Mouse (Mus musculus) forebrain, embryonic 14.5 days (tissue): Measurements from ENCODE around the gene Hs3st4. TPM values are rescaled to one million over a fixed set of nuclear protein-coding genes. Genes with fewer than 3 reads are reported as not detected.

Experiments used
- ATAC-seq: fragments of 200-750 bp; cut with Nextera tagmentation; 2 replicates; pipeline ENCODE4 v1.8.0; 2017; ENCODE audit warnings: mild to moderate bottlenecking, moderate library complexity
- DNase-seq: peaks from one replicate; pipeline ENCODE4 v3.0.0-alpha.2; 2015; ENCODE audit warnings: low spot score
- H3K27ac ChIP-seq: fragments of 300-500 bp; sonication (generic); 2 replicates; pipeline ENCODE4 v1.5.1; 2014; ENCODE audit warnings: low read depth, mild to moderate bottlenecking, control low read depth, low read length, moderate library complexity
- H3K27me3 ChIP-seq: fragments of 300-500 bp; sonication (generic); replicated peaks from 2 replicates; pipeline ENCODE4 v1.6.1; 2014; ENCODE audit warnings: low read length, control low read depth, mixed read lengths; ENCODE audit not compliant: control insufficient read depth, insufficient read depth
- H3K36me3 ChIP-seq: fragments of 300-500 bp; sonication (generic); 2 replicates; pipeline ENCODE4 v1.6.1; 2014; ENCODE audit warnings: low read length, control low read depth; ENCODE audit not compliant: control insufficient read depth, insufficient read depth
- H3K4me1 ChIP-seq: fragments of 300-500 bp; sonication (generic); 2 replicates; pipeline ENCODE4 v1.6.1; 2014; ENCODE audit warnings: antibody characterized with exemption, low read length, control low read depth; ENCODE audit not compliant: control insufficient read depth, insufficient read depth
- H3K4me2 ChIP-seq: fragments of 300-500 bp; sonication (generic); 2 replicates; pipeline ENCODE4 v1.6.1; 2014; ENCODE audit warnings: mild to moderate bottlenecking, control low read depth, low read length
- H3K4me3 ChIP-seq: fragments of 300-500 bp; sonication (generic); 2 replicates; pipeline ENCODE4 v1.5.1; 2014; ENCODE audit warnings: low read depth, low read length, control low read depth
- H3K9ac ChIP-seq: fragments of 300-500 bp; sonication (generic); 2 replicates; pipeline ENCODE4 v1.6.1; 2014; ENCODE audit warnings: mild to moderate bottlenecking, low read length, control low read depth, moderate library complexity
- H3K9me3 ChIP-seq: fragments of 300-500 bp; sonication (generic); replicated peaks from 2 replicates; pipeline ENCODE4 v1.6.1; 2016; ENCODE audit warnings: low read length, control low read depth, mixed read lengths; ENCODE audit not compliant: control insufficient read depth
- WGBS: fragments of 180-500 bp; shearing (Covaris S2); extraction: QIAGEN DNeasy Blood & Tissue Kit; methylation state at CpG from one replicate; pipeline ENCODE4 v1.1.7; 2014; 5-methylcytosine and 5-hydroxymethylcytosine counted together
- polyA plus RNA-seq: library from polyadenylated mRNA; unstranded; fragments of >200 nt; fragmentation: Nextera tagmentation; extraction: Ambion mirVana; gene quantifications from 2 replicates; pipeline ENCODE4 v1.2.1, GENCODE M21; 2014

The Hs3st4 gene
- polyA plus RNA-seq, 1 experiment from 2014 or later, result 3.9 TPM

- H3K9me3 ChIP-seq, result no peaks in the 10 kb centered on the region
- no peaks in the 10 kb centered on the region for H3K27me3 ChIP-seq
- H3K36me3 ChIP-seq, result no peaks in the 10 kb centered on the region
- DNase-seq (peak; percentile 49), ATAC-seq (peak; percentile 48; the same call in 1 of the 2 replicates)
- H3K4me1 ChIP-seq, result no peaks in the 10 kb centered on the region
- 72% methylated on average over 1 of the region's 1 CpGs for WGBS
- no peak overlapping the region for H3K4me3 ChIP-seq
- no peak overlapping the region for H3K9ac ChIP-seq
- no peak overlapping the region for H3K27ac ChIP-seq
- H3K4me2 ChIP-seq, result no peak overlapping the region
Observed at GRCm38 (mm10) chr7:124166229-124166628, 183.6 kb downstream of the Hs3st4 start.

- no peak overlapping the region for H3K4me3 ChIP-seq
- H3K36me3 ChIP-seq, result no peaks in the 10 kb centered on the region
- no peaks in the 10 kb centered on the region for H3K27me3 ChIP-seq
- no peaks in the 10 kb centered on the region for H3K4me1 ChIP-seq
- H3K9ac ChIP-seq, result no peak overlapping the region
- no peak for DNase-seq
- H3K9me3 ChIP-seq, result no peaks in the 10 kb centered on the region
- WGBS, result 77% methylated on average over 2 of the region's 2 CpGs
- H3K4me2 ChIP-seq, result no peak overlapping the region
- no peak for ATAC-seq
- no peak overlapping the region for H3K27ac ChIP-seq
Observed at GRCm38 (mm10) chr7:124168796-124169195, 186.1 kb downstream of the Hs3st4 start.

GRCm38 (mm10) chr7:124170001-124170400 lies 187.3 kb downstream of the Hs3st4 start:
- Histone ChIP-seq H3K4me3 (no peak overlapping the region), H3K36me3 (no peaks in the 10 kb centered on the region), H3K27me3 (no peaks in the 10 kb centered on the region), H3K27ac (no peak overlapping the region), H3K9ac (no peak overlapping the region), H3K4me1 (no peaks in the 10 kb centered on the region), H3K9me3 (no peaks in the 10 kb centered on the region), H3K4me2 (no peak overlapping the region)
- WGBS, result 85% methylated on average over 2 of the region's 2 CpGs
- no peak for ATAC-seq
- peak; percentile 2 for DNase-seq

- no peaks in the 10 kb centered on the region for H3K36me3 ChIP-seq
- H3K27ac ChIP-seq, result no peak overlapping the region
- peak; percentile 29 for DNase-seq
- no peak overlapping the region for H3K4me3 ChIP-seq
- no peaks in the 10 kb centered on the region for H3K9me3 ChIP-seq
- no peaks in the 10 kb centered on the region for H3K4me1 ChIP-seq
- H3K9ac ChIP-seq, result no peak overlapping the region
- no peak for ATAC-seq
- no peaks in the 10 kb centered on the region for H3K27me3 ChIP-seq
- no peak overlapping the region for H3K4me2 ChIP-seq
Observed at GRCm38 (mm10) chr7:124171992-124172391, 189.3 kb downstream of the Hs3st4 start.

- WGBS, result 94% methylated on average over 3 of the region's 3 CpGs
- Histone ChIP-seq H3K27ac (no peak overlapping the region), H3K4me3 (no peak overlapping the region), H3K9me3 (no peaks in the 10 kb centered on the region), H3K4me2 (no peak overlapping the region), H3K36me3 (no peaks in the 10 kb centered on the region), H3K4me1 (no peaks in the 10 kb centered on the region), H3K9ac (no peak overlapping the region), H3K27me3 (no peaks in the 10 kb centered on the region)
- DNase-seq (no peak), ATAC-seq (no peak)
Observed at GRCm38 (mm10) chr7:124180926-124181325, 198.3 kb downstream of the Hs3st4 start.

GRCm38 (mm10) chr7:124184693-124185092 lies 202.0 kb downstream of the Hs3st4 start:
- DNase-seq, result peak; percentile 37
- ATAC-seq, result no peak
- 81% methylated on average over 1 of the region's 1 CpGs for WGBS
- H3K9me3 ChIP-seq, result no peaks in the 10 kb centered on the region
- H3K4me1 ChIP-seq, result no peaks in the 10 kb centered on the region
- no peak overlapping the region for H3K4me2 ChIP-seq
- no peak overlapping the region for H3K27ac ChIP-seq
- no peak overlapping the region for H3K9ac ChIP-seq
- H3K4me3 ChIP-seq, result no peak overlapping the region
- no peaks in the 10 kb centered on the region for H3K27me3 ChIP-seq
- no peaks in the 10 kb centered on the region for H3K36me3 ChIP-seq

GRCm38 (mm10) chr7:124198811-124199570 lies 216.3 kb downstream of the Hs3st4 start:
- no peaks in the 10 kb centered on the region for H3K36me3 ChIP-seq
- H3K9me3 ChIP-seq, result no peaks in the 10 kb centered on the region
- H3K4me3 ChIP-seq, result no peak overlapping the region
- H3K9ac ChIP-seq, result no peak overlapping the region
- 85% methylated on average over 6 of the region's 6 CpGs for WGBS
- H3K27me3 ChIP-seq, result no peaks in the 10 kb centered on the region
- DNase-seq (peak; percentile 31), ATAC-seq (no peak)
- no peak overlapping the region for H3K27ac ChIP-seq
- H3K4me1 ChIP-seq, result no peaks in the 10 kb centered on the region
- H3K4me2 ChIP-seq, result no peak overlapping the region

- Histone ChIP-seq H3K36me3 (no peaks in the 10 kb centered on the region), H3K27ac (no peak overlapping the region), H3K9ac (no peak overlapping the region), H3K4me1 (0 out of 2 replicates have a peak, but pooled peaks cover 7% of the 10 kb centered on the region), H3K27me3 (no peaks in the 10 kb centered on the region), H3K4me3 (no peak overlapping the region), H3K4me2 (no peak overlapping the region), H3K9me3 (no peaks in the 10 kb centered on the region)
- ATAC-seq (no peak), DNase-seq (no peak)
- WGBS, result 88% methylated on average over 1 of the region's 1 CpGs
Observed at GRCm38 (mm10) chr7:124216921-124217320, 234.3 kb downstream of the Hs3st4 start.

- ATAC-seq, result no peak
Observed at GRCm38 (mm10) chr7:124220556-124220955, 237.9 kb downstream of the Hs3st4 start.

More at GRCm38 (mm10) chr7:124220556-124220955, 237.9 kb downstream of the Hs3st4 start:
- peak; percentile 56 for DNase-seq
- Histone ChIP-seq H3K27me3 (no peaks in the 10 kb centered on the region), H3K27ac (no peak overlapping the region), H3K9me3 (no peaks in the 10 kb centered on the region), H3K4me1 (0 out of 2 replicates have a peak, but pooled peaks cover 7% of the 10 kb centered on the region), H3K4me3 (no peak overlapping the region), H3K9ac (no peak overlapping the region), H3K36me3 (no peaks in the 10 kb centered on the region), H3K4me2 (no peak overlapping the region)
- 49% methylated on average over 10 of the region's 10 CpGs for WGBS
